Mouse (Mus musculus) ES-E14 (cell line): ENCODE data around the gene Pqlc2.

Experiments
- CHD2 ChIP-seq: IDR thresholded peaks from 2 replicates; pipeline ENCODE4 v1.6.1; 2014; ENCODE audit warnings: mild to moderate bottlenecking, low read depth, low read length, inconsistent platforms
- HCFC1 ChIP-seq: IDR thresholded peaks from 2 replicates; pipeline ENCODE4 v1.6.1; 2012; ENCODE audit warnings: low read length, inconsistent platforms, borderline replicate concordance; ENCODE audit not compliant: insufficient read depth
- ZC3H11A ChIP-seq: IDR thresholded peaks from 2 replicates; pipeline ENCODE4 v1.6.1; 2012; ENCODE audit warnings: low read depth, mild to moderate bottlenecking, inconsistent platforms, low read length, borderline replicate concordance
- ZNF384 ChIP-seq: IDR thresholded peaks from 2 replicates; pipeline ENCODE4 v1.6.1; 2012; ENCODE audit warnings: low read depth, low read length, inconsistent platforms

- no peak for TF ChIP-seq ZC3H11A
- TF ChIP-seq HCFC1, result no peak
- no peak for TF ChIP-seq CHD2
- no peak for TF ChIP-seq ZNF384
These were observed 27.5 kb downstream of the Pqlc2 start for GRCm38 (mm10) chr4:139282955-139283417.
